Mouse (Mus musculus) thymus, postnatal 36 days (tissue): ENCODE data around the gene Gm38392.
A peak's percentile ranks its signal among the peaks of the same experiment; 100 is the strongest.

ENCODE experiments used
- DNase-seq, 2 experiments: peaks; one replicate each; pipeline ENCODE4 v3.0.0; 2022; ENCODE audit warnings: mixed read lengths in 2 of 2

Gm38392 gene

DNA sequence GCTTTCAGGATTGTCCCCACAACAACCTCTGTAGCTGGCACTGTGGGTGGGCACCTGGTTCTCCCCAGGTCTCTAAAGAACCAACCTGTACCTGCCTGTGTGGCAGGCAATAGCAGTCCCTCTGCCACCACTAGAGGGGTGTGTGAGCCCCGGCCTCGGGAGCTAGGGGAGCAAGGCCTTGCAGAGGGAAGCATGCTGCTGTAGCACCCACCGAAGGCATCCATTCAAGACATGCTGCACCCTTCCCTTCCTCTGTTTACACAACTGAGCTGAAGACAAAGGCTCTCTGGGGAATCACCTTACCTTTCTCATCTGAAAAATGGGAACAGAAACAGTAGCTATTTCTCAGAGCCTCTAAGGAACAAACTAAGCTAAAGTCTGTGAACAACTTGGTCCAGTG lies 51.8 kb downstream of the Gm38392 start:
- DNase-seq = peak; percentile 38 to 39

DNA sequence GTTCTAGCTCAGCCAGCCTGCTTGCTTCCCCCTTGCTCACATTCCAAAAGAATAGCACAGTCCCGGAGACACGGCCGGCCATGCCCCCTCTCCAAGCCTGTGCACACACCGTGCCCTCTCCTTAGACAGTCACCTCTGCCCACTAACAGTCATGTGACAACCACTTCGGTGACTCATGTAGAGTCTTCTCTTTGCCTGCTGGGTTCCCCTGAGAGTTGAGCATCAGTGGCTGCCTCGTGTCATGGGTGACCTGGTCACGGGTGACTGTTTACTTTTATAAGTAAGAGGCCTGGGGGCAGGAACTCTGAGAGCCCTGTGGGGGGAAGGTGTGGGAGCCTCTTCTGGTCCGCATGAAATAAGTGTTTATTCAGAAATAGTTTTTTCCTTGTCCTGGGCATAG lies 53.0 kb downstream of the Gm38392 start:
- no peak for DNase-seq

DNA sequence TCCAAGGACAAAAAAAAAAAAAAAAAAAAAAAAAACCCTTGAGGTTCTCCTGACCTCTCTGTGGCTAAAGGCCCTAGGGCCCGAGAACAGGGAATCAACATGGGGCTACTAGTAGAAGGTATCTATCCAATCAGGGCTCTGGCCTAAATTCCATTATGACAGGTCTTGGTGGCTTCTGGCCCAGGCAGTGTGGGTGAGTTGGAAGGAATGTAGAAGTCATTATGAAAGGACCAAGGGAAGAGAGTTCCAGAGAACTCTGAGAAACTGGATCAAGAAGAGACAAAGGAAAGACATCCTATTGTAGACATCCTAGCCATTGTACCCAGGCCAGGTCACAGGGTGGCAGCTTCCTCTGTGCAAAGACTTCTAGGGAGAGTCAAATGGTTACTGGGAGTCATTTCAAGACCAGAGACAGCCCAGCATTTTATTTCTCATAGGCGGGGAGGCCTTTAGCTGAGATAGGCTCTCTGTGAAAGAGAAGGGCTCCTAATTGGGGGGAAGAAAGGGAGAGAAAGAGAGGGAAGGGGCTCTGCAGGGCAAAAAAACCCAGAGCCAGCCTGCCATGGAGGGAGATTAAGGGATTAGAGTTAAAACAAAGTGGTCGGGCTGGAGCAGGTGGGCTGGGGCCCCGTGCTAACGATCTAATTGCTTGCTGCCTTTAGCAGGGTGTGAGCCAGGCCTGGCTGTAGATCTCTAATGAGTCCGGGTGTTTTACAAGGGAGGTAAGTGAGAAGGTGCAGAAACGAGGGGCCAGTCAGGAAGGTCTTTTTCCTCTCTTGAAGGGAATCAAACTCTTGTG lies 54.0 kb downstream of the Gm38392 start:
- DNase-seq = no peak

- DNase-seq = no peak
These were observed 54.7 kb downstream of the Gm38392 start for GRCm38 (mm10) chr3:88232301-88232702.

GRCm38 (mm10) chr3:88231061-88231641 lies 55.9 kb downstream of the Gm38392 start:
- no peak for DNase-seq

GRCm38 (mm10) chr3:88230262-88231047 lies 56.6 kb downstream of the Gm38392 start:
- DNase-seq = no peak

DNA sequence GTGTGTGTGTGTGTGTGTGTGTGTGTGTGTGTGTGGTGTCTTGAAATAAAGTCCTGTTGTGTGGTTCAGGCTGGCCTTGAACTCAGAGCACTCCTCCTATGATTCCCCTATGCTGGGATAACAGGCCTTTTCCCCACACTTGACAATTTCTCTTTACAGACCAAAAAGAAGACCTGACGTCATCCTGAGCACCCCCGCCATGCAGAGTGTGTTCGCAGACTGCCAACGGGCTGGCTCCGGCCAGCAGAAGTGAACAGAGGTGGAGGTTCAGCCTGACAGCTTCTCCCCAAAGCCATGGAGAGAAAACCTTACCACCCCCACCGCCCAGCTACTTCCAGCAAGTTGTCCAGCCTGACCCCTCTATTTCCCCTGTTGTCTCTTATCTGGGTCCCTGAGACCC lies 57.5 kb downstream of the Gm38392 start:
- DNase-seq = no peak

DNA sequence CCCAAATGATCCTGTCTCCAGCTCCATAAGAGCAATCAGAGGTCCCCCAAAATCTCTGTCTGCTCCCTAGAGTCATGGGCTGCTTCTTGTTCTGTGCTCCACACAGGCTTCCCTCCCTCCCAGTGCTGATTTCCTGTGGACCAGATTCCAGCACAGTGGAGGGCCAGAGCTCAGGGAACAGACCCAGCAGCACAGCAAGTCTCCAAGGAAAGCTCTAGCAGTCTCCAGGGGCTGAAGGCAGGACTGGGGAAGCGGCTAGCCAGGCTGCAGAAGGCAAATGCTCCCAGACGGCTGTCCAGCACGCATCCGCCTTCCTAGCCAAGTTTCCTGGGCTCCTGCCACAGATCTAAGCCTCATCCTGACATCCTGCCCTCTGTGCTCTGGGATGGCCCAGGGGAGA lies 58.1 kb downstream of the Gm38392 start:
- DNase-seq = no peak

DNA sequence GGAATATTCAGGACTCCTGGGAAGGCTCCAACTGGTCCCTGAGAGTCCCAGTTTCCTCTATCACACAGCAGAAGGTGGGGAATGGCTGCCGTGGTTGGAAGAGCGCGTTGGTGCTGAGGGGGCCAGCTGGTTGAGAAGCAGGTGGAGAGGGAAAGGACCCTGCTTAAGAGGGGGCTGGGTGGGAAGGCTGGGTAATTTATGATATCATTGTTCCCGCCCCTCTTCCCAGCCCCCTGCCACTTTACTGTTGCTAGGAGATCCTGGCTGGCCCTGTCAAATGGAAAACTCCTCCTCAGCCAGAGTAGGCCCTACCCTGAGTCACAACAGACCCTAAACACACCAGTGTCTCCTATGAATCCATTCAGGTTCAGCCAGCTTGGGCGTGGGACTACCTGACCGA lies 59.0 kb downstream of the Gm38392 start:
- DNase-seq = no peak

DNA sequence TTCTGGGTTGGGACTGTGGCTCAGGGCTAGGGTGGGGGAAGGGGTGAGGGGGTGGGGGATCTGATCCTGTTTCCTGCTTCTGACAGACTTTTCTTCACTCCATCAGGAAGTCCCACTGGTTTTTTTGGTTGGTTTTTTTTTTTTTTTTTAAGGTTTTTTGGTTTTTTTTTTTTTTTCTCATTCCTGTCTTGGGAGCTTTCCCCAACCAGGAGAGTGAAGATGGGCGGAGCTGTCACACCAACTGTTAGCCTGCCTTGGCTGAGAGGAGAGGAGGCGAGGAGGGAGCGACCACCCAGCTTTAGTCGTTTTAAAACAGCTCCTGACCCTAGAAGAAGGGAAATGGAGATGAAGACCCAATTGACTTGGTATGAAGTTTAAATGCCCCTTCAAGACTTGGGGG lies 59.8 kb downstream of the Gm38392 start:
- no peak for DNase-seq

- no peak for DNase-seq
These were observed 60.7 kb downstream of the Gm38392 start for GRCm38 (mm10) chr3:88226101-88226845.

- no peak for DNase-seq
These were observed 62.1 kb downstream of the Gm38392 start for GRCm38 (mm10) chr3:88224929-88225328.

- DNase-seq = no peak
These were observed 64.6 kb downstream of the Gm38392 start for GRCm38 (mm10) chr3:88222446-88222845.

DNA sequence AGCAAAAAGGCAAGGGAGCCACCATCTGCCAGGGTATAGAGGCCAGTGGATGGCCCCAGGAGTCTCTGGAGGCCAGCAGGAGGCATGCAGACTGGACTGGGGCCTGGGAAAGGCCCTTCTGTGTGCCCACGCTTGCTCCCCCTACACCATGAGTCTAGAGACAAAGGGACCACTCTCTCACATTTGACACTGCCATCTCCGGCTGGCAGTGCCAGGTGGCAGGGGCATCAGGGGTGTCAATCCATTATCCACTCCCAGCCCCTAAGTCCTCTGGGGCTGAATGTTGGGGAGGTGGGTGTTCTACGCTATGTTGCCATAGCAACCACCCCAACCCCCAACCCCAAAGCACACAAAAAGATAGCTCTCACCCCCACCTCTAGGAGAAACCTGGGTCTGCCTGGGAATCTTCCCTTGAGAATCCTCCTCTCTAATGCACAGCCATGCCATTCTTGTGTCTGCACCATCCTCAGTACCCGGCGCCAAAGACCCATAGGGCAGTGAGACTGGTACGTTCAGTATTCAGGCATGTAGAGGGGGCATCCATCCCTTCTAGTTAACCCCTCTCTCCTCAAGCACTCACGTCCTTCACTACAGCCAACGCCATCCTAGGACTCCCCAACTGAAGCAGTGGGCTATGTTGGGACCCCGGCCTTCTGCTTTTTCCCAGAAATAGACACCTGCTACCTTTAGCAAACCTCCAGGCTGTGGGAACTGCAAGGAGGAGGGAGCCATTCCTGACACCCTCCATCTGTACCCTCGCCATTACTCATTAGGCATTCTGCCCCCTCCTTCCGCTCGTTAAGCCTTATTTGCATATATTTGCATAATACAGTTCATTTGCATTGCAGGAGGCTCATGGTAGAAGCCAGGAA lies 65.3 kb downstream of the Gm38392 start:
- no peak for DNase-seq

- DNase-seq = peak; percentile 53 to 57
These were observed 66.2 kb downstream of the Gm38392 start for GRCm38 (mm10) chr3:88220842-88221241.

DNA sequence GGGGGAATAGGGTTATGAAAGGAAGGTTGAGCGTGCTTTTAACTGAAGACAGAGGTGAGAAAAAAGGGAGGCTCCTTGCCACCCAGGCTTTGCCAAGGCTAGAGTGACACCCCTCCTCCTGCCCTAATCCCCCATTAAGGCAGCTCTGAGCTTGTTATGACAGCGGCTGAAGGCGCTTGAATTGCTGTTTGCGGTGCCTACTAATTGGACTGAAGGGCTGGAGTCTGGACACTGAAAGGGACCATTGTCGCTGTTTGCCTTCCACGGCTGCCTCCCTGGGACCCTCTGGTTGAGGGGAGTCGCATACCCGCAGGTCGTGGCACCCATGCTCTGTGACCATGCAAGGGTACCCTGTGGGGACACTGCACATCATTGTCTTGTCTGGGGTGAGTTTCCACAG lies 67.1 kb downstream of the Gm38392 start:
- no peak for DNase-seq

DNA sequence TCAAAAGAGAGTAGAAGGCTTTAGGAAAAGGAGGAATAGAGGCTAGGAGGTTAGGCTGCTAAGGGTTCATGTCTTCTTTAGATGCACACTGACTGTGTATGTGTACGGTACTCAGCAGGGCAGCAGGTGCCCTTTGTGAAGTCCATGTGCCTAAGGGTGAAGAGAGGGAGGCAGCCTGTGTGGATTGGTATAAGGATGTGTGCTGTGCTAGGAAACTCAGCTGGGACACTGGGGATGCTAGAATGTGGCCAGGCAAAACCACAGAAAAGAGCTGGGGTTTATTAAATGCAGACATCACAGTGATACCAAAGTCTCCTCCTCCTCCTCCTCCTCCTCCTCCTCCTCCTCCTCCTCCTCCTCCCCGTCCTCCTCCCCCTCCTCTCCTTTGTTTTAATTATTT lies 69.3 kb downstream of the Gm38392 start:
- no peak for DNase-seq

DNA sequence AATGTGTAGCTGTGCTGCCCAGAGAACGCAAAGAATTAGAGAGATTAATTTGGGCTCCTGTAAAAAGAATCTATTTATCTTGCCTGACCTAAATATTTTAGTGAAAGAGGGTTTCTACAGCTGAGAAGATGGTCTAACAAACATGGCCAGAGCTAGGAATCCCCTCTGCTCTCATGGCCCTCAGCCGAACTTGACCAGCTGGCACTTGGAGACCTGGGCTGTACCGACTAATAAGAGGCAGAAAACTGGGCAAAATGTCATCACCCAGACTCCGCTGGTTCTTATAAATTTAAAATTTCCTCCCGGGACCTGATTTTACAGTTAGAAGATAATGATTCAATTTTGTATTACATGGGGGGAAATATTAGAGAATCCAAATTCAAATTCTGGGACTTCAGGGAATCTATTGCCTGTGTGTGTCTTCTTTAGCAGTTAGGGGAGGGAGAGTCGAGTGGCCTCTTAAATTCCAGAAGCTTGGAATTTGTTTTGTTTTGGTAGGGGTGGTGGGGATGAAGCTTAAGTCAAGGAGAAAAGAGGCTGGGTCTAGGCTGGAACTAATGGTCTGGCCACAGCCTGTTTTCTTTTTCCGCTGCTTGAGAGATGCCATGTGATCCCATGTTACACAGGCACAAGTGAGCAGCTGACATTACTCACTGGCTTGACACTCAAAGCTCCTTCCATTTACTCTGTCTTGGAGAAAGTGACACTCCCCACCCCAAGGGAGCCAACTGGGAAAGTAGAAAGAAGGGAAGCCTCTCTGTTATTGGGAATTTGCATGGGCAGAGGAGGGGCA lies 70.3 kb downstream of the Gm38392 start:
- DNase-seq = no peak

- no peak for DNase-seq
These were observed 70.9 kb downstream of the Gm38392 start for GRCm38 (mm10) chr3:88216116-88216515.

DNA sequence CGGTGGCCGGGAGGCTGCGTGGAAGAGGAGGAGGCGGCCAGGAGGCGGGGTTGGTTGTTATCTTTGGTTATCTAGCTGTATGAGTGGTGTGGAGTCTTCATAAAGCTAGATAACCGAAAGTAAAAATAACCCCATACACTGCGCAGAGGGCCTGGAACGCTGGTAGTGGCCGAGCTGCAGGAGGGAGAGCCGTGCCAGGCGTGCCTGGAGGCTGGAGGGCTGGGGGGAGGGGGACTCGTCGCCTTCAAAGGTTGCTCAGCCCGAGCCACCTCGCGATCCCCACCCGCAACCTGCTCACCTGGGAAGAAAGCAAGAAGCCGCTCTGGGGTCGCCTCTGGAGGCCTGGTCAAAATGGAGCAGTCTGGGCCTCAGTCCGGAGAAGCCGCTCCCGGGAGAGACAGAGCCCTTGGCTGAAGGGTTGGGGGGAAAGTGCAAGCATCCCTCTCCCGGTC lies 71.4 kb downstream of the Gm38392 start:
- no peak for DNase-seq

GRCm38 (mm10) chr3:88214971-88215552 lies 71.9 kb downstream of the Gm38392 start:
- no peak for DNase-seq
